In the genomic region with DNA sequence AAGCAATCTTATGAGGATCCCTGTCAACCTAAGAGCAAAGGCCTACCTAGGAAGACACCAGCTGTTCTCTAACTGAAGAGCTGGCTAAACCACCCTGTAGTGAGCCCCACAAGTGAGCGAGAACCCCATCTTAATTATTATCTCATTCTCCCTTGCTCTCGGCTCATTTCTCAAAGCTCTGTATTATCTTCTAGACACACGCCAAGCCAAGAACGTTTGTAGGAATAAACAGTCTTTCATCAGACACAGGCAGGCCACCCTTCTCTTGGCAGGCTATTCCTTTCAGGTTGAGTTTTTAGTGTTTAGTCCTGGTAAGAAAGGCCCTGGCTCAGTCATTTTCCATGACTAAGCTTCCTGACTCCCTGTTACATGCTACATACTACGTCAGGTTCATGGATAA, we compare ENCODE assay signal across 20 mouse cellular contexts.
A peak's percentile ranks its signal among the peaks of the same experiment; 100 is the strongest.
DNase-seq lines count a peak whose midpoint lies in the region; ATAC-seq and TF ChIP-seq lines count a peak whose summit lies in the region.
"Had no signal": no experiment of that assay in that cellular context is flagged by ENCODE, and none has a peak within 500 bp of the region (broad histone marks: within the 10 kb centered on the region; RNA-seq: fewer than 3 reads in every experiment).

No protein-coding gene starts in this region.

- no peak for TF ChIP-seq POLR2A in cerebellum, adult 2 months (IDR thresholded peaks at IDR 0.05; ENCODE audit: borderline replicate concordance, insufficient read depth, low read length)

- H3K4me2 ChIP-seq in liver, embryonic 14.5 days (ENCODE audit: low read depth), result no peak overlapping the region
- H3K4me2 ChIP-seq in liver, postnatal 0 days (ENCODE audit: low read depth, low read length), result no peak overlapping the region
- H3K4me2 ChIP-seq: embryonic facial prominence, embryonic 12.5 days; forebrain, embryonic 13.5 days; forebrain, embryonic 15.5 days had no signal

- H3K9ac ChIP-seq in liver, embryonic 14.5 days (replicated peaks), result no peak overlapping the region
- H3K9ac ChIP-seq in liver, postnatal 0 days (replicated peaks), result no peak overlapping the region
- H3K9ac ChIP-seq: embryonic facial prominence, embryonic 12.5 days; forebrain, embryonic 13.5 days; forebrain, embryonic 15.5 days; forebrain, postnatal 0 days had no signal

- H3K27ac ChIP-seq in liver, embryonic 14.5 days, result no peak overlapping the region
- H3K27ac ChIP-seq in liver, postnatal 0 days (ENCODE audit: low read depth), result no peak overlapping the region
- no peak overlapping the region for H3K27ac ChIP-seq in cerebellum, adult 2 months (ENCODE audit: insufficient read depth, low read length)
- no peak overlapping the region for H3K27ac ChIP-seq in gastrocnemius, adult 2 months
- H3K27ac ChIP-seq: embryonic facial prominence, embryonic 10.5 days; embryonic facial prominence, embryonic 12.5 days; forebrain, embryonic 13.5 days; forebrain, embryonic 15.5 days had no signal

- no peak for TF ChIP-seq EP300 in liver, embryonic 14.5 days (IDR thresholded peaks at IDR 0.05; ENCODE audit: low read depth)
- TF ChIP-seq EP300 in liver, postnatal 0 days (IDR thresholded peaks at IDR 0.05; ENCODE audit: low read depth), result no peak

- peak; percentile 37; the same call in 1 of the 2 replicates for ATAC-seq in liver, embryonic 14.5 days (ENCODE audit: insufficient read depth)
- ATAC-seq in liver, postnatal 0 days, result no peak
- ATAC-seq in megakaryocyte progenitor cell, adult 5-6 weeks (replicated peaks; ENCODE audit: poor library complexity), result peak; percentile 86
- no peak for ATAC-seq in cerebellum, adult (ENCODE audit: insufficient number of reproducible peaks, low FRiP score, low TSS enrichment)
- ATAC-seq: forebrain, embryonic 13.5 days; forebrain, embryonic 15.5 days; forebrain, postnatal 0 days had no signal

- no peaks in the 10 kb centered on the region for H3K9me3 ChIP-seq in liver, embryonic 14.5 days (ENCODE audit: control insufficient read depth, low read length)
- H3K9me3 ChIP-seq in liver, postnatal 0 days (ENCODE audit: low read length), result no peaks in the 10 kb centered on the region
- H3K9me3 ChIP-seq: embryonic facial prominence, embryonic 10.5 days; embryonic facial prominence, embryonic 12.5 days; forebrain, embryonic 13.5 days; forebrain, embryonic 15.5 days had no signal

- WGBS in liver, embryonic 14.5 days (ENCODE audit: insufficient replicate concordance), result 40% methylated on average over 5 of the region's 5 CpGs
- 62% methylated on average over 5 of the region's 5 CpGs for WGBS in liver, postnatal 0 days (ENCODE audit: insufficient replicate concordance)
- 88% methylated on average over 5 of the region's 5 CpGs for WGBS in cerebellum, adult 2 months

- TF ChIP-seq CTCF in liver, embryonic 14.5 days (IDR thresholded peaks at IDR 0.05; ENCODE audit: low read depth), result no peak
- no peak for TF ChIP-seq CTCF in liver, postnatal 0 days (IDR thresholded peaks at IDR 0.05; ENCODE audit: low read depth)
- TF ChIP-seq CTCF in cerebellum, adult 2 months (IDR thresholded peaks at IDR 0.05; ENCODE audit: borderline replicate concordance, insufficient read depth, low read depth, low read length), result no peak
- TF ChIP-seq CTCF in gastrocnemius, adult 2 months (IDR thresholded peaks at IDR 0.05), result no peak

- no peaks in the 10 kb centered on the region for H3K4me1 ChIP-seq in liver, embryonic 14.5 days (replicated peaks; ENCODE audit: control insufficient read depth in 2 of 2, insufficient read depth in 2 of 2, low read length in 1 of 2)
- no peaks in the 10 kb centered on the region for H3K4me1 ChIP-seq in liver, postnatal 0 days (ENCODE audit: insufficient read depth)
- peaks cover 5% of the 10 kb centered on the region for H3K4me1 ChIP-seq in cerebellum, adult 2 months (ENCODE audit: control insufficient read depth, insufficient read depth, low read length)

- H3K36me3 ChIP-seq in liver, embryonic 14.5 days (replicated peaks; ENCODE audit: control insufficient read depth, insufficient read depth, low read depth), result no peaks in the 10 kb centered on the region
- H3K36me3 ChIP-seq in liver, postnatal 0 days (replicated peaks; ENCODE audit: insufficient read depth, low read length), result no peaks in the 10 kb centered on the region
- H3K36me3 ChIP-seq: embryonic facial prominence, embryonic 10.5 days; embryonic facial prominence, embryonic 12.5 days; forebrain, embryonic 15.5 days had no signal

- intact Hi-C loops in gastrocnemius, adult 2 months (cut with DNase I), result loop anchor here (5.0 kb wide), 1 partner anchor 349 kb away; no protein-coding TSS in a partner anchor

- no peak overlapping the region for H3K4me3 ChIP-seq in liver, embryonic 14.5 days (ENCODE audit: insufficient read depth in 1 of 2, low read depth in 2 of 2, low read length in 2 of 2)
- no peak overlapping the region for H3K4me3 ChIP-seq in liver, postnatal 0 days (ENCODE audit: low read depth, low read length)
- H3K4me3 ChIP-seq in cerebellum, adult 2 months (replicated peaks; ENCODE audit: insufficient read depth, low read depth, low read length), result no peak overlapping the region
- H3K4me3 ChIP-seq in gastrocnemius, adult 2 months, result no peak overlapping the region
- H3K4me3 ChIP-seq: embryonic facial prominence, embryonic 10.5 days; embryonic facial prominence, embryonic 12.5 days; forebrain, embryonic 13.5 days; forebrain, embryonic 15.5 days had no signal

- no peaks in the 10 kb centered on the region for H3K27me3 ChIP-seq in liver, embryonic 14.5 days (ENCODE audit: control insufficient read depth, insufficient read depth, low read length)
- no peaks in the 10 kb centered on the region for H3K27me3 ChIP-seq in liver, postnatal 0 days (ENCODE audit: insufficient read depth, low read length)
- no peaks in the 10 kb centered on the region for H3K27me3 ChIP-seq in cerebellum, adult 2 months (ENCODE audit: control insufficient read depth, insufficient read depth, low read length)
- H3K27me3 ChIP-seq: embryonic facial prominence, embryonic 12.5 days; forebrain, embryonic 13.5 days; forebrain, embryonic 15.5 days had no signal

- peak in 1 of 3 experiments; percentile 11 for DNase-seq in liver, embryonic 14.5 days (ENCODE audit: low read depth in 3 of 3, low spot score in 3 of 3)
- no peak for DNase-seq in liver, postnatal 0 days
- DNase-seq in c-Kit-positive CD71-positive TER-119-positive erythroid progenitor cells, embryonic 14.5 days (ENCODE audit: low spot score), result peak; percentile 5
- no peak for DNase-seq in cerebellum, adult 2 months
- DNase-seq in gastrocnemius, adult 2 months, result no peak
- DNase-seq: adrenal gland, adult 2 months; adrenal gland, postnatal 10 days; adrenal gland, postnatal 25 days; cerebellum, adult 11-12 months; cerebellum, adult 8-10 months; cerebellum, adult 9-11 months; cerebellum, postnatal 14 days; cerebellum, postnatal 36 days; forebrain, postnatal 0 days had no signal

Comparison
In these comparisons a context has a peak if more than half of its experiments do, and no peak if none do; other contexts are left out.
1. ATAC-seq: peak in liver, embryonic 14.5 days (single experiment) and megakaryocyte progenitor cell, adult 5-6 weeks (single experiment); none in liver, postnatal 0 days (single experiment) and cerebellum, adult (single experiment).